Mouse (Mus musculus): ENCODE results near the gene Gltp.

Gltp gene

DNA sequence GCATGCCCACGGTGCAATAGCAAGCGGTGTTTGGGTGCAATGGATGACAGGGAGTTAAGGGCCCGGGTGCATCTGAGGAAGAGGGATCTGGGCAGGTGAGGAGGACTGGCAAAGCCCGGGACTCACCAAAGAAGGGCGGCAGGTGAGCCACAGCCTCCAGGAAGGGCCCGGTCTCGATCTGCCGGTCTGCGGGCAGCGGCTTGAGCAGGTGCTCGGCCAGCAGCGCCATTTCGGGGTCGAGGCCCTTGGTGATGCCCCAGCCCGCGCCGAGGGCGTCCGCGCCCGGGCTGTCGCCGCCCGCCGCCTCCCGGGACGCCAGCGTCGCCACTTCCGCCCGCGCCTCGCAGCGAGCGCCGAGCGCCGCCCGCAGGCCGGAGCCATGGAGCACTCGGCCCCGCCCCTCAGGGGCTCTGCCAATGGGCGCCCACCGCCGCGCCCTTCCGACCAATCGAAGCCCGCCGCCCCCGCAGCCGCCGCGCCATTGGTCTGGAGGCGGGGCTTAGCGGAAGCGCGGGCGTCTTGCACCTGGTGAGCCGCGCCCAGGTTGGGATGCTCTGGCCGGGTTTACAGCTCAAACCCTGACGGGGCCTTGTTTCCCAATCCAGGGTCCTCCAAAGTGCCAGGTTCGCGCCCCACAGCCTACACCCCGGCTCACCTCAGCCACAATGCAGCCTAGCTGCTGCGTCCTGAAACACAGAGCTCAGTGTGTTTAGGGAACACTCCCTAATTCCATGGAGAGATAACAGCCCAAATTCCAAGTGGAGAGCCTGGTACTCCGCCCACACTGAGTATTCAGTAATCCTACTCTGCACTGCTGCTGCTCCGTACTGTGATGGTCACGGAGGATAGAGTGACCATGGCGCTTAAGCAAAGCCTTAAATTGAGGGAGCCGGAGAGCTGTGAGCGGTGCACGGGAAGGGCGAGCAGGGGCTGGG, at the start of gene Gltp:
Gene Gltp, minus strand, starts transcription at position 352 of the 935 bp plus-strand sequence.
- peak; percentile 91 for DNase-seq

DNA sequence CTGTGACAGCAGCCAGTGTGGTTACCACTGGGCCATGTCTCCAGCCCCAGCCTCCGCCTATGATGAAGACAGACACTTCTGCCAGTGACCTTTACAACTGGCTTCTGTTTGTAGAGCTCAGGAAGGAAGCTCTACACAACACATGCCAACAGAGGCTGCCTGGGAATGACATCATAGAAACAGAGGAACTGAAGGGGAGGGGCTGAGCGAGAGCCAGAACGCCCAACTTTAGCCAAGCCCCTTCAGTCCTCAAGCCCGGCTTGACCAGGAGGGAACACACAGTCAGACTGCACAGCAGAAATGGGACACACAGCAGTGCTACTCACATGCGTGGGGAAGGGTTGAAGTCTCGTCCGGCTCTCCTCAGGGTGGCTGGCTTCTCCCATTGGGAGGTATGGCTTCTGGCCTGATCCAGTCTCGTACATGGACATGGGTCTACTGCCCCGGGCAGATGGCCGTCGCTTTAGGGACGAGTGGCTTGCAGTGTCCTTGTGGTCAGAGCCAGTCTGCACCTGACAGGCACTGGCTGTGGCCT, 48.0 kb upstream of the Gltp start:
- DNase-seq, result no peak

GRCm38 (mm10) chr5:114737090-114737887, 46.5 kb upstream of the Gltp start:
- DNase-seq, result peak; percentile 45

- DNase-seq, result no peak
These were observed 42.8 kb upstream of the Gltp start for GRCm38 (mm10) chr5:114733606-114734005.

- DNase-seq, result no peak
These were observed 41.2 kb upstream of the Gltp start for GRCm38 (mm10) chr5:114731969-114732368.

- DNase-seq, result no peak
These were observed 40.7 kb upstream of the Gltp start for GRCm38 (mm10) chr5:114731498-114731897.

GRCm38 (mm10) chr5:114730129-114730528, 39.3 kb upstream of the Gltp start:
- no peak for DNase-seq

- no peak for DNase-seq
These were observed 37.4 kb upstream of the Gltp start for GRCm38 (mm10) chr5:114728160-114728559.

- no peak for DNase-seq
These were observed 32.1 kb upstream of the Gltp start for GRCm38 (mm10) chr5:114722846-114723245.

- DNase-seq, result no peak
These were observed 31.2 kb upstream of the Gltp start for GRCm38 (mm10) chr5:114721969-114722368.

DNA sequence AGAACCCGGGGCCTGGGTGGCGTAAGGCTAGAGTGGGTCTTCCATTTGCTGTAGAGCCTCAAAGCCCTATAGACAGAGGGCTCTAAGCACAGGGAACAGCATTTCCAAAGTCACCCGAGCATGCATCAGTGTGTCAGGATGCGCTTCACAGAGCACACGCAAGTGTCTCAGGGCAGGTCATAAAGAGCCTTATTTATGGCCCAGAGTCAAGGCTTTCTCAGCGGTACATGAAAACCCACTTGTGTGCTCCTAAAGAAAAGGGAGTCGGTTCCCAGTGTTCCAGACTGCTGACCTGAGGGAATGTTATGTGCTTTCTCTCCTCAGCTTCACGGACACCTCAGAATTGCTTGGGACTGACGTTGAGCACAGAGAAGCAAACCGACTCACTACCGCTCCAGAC, 30.0 kb upstream of the Gltp start:
- no peak for DNase-seq

GRCm38 (mm10) chr5:114719928-114720270, 29.1 kb upstream of the Gltp start:
- DNase-seq, result no peak

DNA sequence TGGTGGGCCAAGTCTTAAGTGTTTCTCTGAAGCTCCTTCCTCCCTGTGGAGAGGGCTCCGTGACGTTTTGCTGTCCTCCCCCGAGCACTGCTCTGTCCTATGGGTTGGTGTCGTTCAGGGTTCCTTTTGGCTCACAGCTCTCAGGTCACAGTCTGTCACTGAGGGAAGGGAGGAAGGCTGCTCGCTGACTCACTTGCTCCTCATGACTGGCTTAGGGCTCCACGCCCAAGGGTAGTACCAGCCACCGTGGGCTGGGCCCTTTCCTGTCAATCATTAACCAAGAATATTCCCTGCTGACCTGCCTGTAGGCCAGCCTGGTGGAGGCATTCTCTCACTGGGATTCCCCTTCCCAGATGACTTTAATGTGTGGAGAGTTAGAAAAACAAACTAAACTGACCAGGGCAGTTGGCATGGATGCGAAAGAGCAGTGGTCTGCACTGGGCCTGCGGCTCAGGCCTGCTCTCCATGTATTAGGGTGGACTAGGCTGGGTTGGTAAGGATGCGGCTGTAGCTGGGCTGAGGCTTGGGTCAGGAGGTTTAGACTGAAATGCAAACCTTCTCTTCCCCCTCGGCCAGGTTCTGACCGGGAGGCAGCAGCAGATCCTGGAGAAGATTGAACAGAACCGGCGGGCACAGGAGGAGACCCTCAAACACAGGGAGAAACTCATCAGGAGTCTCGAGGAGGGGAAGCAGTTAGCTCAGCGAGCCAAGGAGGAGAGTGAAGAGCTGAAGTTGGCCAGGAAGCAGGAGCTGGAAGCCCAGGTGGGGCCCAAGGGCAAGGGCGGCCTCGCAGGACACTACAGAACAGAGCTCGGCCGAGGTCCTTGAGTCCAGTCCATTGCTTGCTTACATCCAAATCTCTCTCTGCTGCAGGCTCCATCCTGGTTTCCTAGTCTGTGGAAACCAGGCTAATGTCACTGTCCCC, 28.5 kb upstream of the Gltp start:
- no peak for DNase-seq

- DNase-seq, result no peak
These were observed 27.7 kb upstream of the Gltp start for GRCm38 (mm10) chr5:114718483-114718882.

DNA sequence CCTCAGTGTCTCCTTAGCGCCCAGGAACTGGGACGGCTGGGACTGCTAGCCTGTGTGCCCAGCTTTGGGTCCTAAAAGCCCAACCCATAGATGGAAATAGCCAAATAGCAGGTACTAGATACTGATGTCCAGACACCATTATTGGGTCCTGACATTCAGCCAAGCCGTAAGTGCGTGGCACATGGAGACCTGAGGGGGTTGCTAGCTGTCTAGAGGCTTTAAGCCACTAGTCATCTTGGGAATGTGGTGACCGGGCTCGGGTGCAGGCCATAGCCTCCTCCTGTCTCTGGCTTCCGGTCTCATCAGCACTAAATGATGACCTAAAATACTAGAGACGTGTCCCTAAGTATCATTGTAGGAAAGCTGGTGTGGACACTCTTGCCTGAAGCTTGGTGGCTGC, 27.2 kb upstream of the Gltp start:
- DNase-seq, result no peak

DNA sequence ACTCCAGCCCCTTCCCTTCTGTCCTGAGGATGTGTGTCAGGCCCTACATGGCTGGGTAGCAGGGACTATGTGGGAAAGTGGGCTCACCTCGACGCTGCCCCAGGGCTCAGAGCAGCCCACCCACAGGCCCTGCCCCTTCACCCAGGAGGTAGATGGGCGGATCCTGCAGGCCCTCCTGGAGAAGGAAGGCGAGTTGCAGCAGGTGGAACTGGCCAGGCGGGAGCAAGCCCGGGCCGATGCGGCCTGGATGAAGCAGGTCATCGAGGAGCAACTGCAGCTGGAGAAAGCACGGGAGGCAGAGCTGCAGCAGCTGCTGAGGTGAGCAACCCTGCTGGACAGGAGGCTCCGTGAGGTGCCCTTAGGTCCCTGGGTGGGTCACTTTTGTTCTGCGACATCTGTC, 26.5 kb upstream of the Gltp start:
- DNase-seq, result no peak

- DNase-seq, result no peak
These were observed 23.8 kb upstream of the Gltp start for GRCm38 (mm10) chr5:114714551-114714950.

GRCm38 (mm10) chr5:114709357-114709756, 18.6 kb upstream of the Gltp start:
- DNase-seq, result no peak

- DNase-seq, result no peak
These were observed 17.7 kb upstream of the Gltp start for GRCm38 (mm10) chr5:114708491-114708890.

- DNase-seq, result peak; percentile 97
These were observed 16.7 kb upstream of the Gltp start, which contains the start of gene Tchp for GRCm38 (mm10) chr5:114707265-114708068. Gene Tchp (plus strand): TSS chr5:114707760.
